Mouse (Mus musculus) kidney, adult 2 months (tissue): Measurements from ENCODE around the gene Sst.

Source experiments
- CTCF ChIP-seq: fragments of 200-500 bp; conservative IDR thresholded peaks from 2 replicates; pipeline ENCODE4 v1.5.1; 2011; ENCODE audit warnings: low read depth, mild to moderate bottlenecking, control low read depth, low read length, moderate library complexity, mixed read lengths; ENCODE audit not compliant: insufficient read depth, insufficient read length
- POLR2A ChIP-seq: fragments of 200-500 bp; IDR thresholded peaks from one replicate; pipeline ENCODE4 v1.6.1; 2011; ENCODE audit warnings: low read depth, low read length, control low read depth

- TF ChIP-seq POLR2A (no peak), CTCF (no peak)
Observed at GRCm38 (mm10) chr16:23930426-23931073, 39.8 kb upstream of the Sst start.
